Mouse (Mus musculus): ENCODE results near the gene Kif1a. TPM values are rescaled to one million over a fixed set of nuclear protein-coding genes. Genes with fewer than 3 reads are reported as not detected.

The Kif1a gene
- 100 to 1,000 TPM; 715 to 768 TPM for total RNA-seq (2021)

GRCm38 (mm10) chr1:93101571-93102061 lies at the start of gene Kif1a:
Kif1a (minus strand) TSS chr1:93101951.
- intact Hi-C loops (cut with DNase I): no loop called here
- peak; percentile 92 for DNase-seq

- DNase-seq: no peak
- intact Hi-C loops (cut with DNase I): no loop called here
Measured at GRCm38 (mm10) chr1:93150907-93151661, 49.3 kb upstream of the Kif1a start.

GRCm38 (mm10) chr1:93144176-93144575 lies 42.4 kb upstream of the Kif1a start:
- peak; percentile 57 for DNase-seq
- intact Hi-C loops (cut with DNase I): no loop called here

GRCm38 (mm10) chr1:93142871-93143270 lies 41.1 kb upstream of the Kif1a start:
- no peak for DNase-seq
- intact Hi-C loops (cut with DNase I): no loop called here

GRCm38 (mm10) chr1:93139713-93140112 lies 38.0 kb upstream of the Kif1a start:
- intact Hi-C loops (cut with DNase I): no loop called here
- no peak for DNase-seq

- DNase-seq: no peak
- intact Hi-C loops (cut with DNase I): no loop called here
Measured at GRCm38 (mm10) chr1:93138534-93138933, 36.8 kb upstream of the Kif1a start.

- intact Hi-C loops (cut with DNase I): no loop called here
Measured at GRCm38 (mm10) chr1:93135036-93135526, 33.3 kb upstream of the Kif1a start, which contains the start of gene Agxt. Agxt (plus strand) TSS chr1:93135240.

GRCm38 (mm10) chr1:93132676-93133075 lies 30.9 kb upstream of the Kif1a start:
- no peak for DNase-seq

More at GRCm38 (mm10) chr1:93135036-93135526, 33.3 kb upstream of the Kif1a start, which contains the start of gene Agxt:
- no peak for DNase-seq

GRCm38 (mm10) chr1:93130242-93130983 lies 28.7 kb upstream of the Kif1a start:
- intact Hi-C loops (cut with DNase I): no loop called here
- DNase-seq: no peak

More at GRCm38 (mm10) chr1:93132676-93133075, 30.9 kb upstream of the Kif1a start:
- intact Hi-C loops (cut with DNase I): no loop called here

GRCm38 (mm10) chr1:93128710-93129349 lies 27.1 kb upstream of the Kif1a start:
- peak; percentile 83 for DNase-seq
- intact Hi-C loops (cut with DNase I): no loop called here

- intact Hi-C loops (cut with DNase I): no loop called here
- DNase-seq: no peak
Measured at GRCm38 (mm10) chr1:93128209-93128608, 26.5 kb upstream of the Kif1a start.

GRCm38 (mm10) chr1:93125256-93125655 lies 23.5 kb upstream of the Kif1a start:
- DNase-seq: no peak
- intact Hi-C loops (cut with DNase I): no loop called here

GRCm38 (mm10) chr1:93124066-93124465 lies 22.3 kb upstream of the Kif1a start:
- intact Hi-C loops (cut with DNase I): no loop called here
- no peak for DNase-seq

GRCm38 (mm10) chr1:93123179-93123854 lies 21.6 kb upstream of the Kif1a start:
- DNase-seq: no peak
- intact Hi-C loops (cut with DNase I): no loop called here

GRCm38 (mm10) chr1:93118816-93119215 lies 17.1 kb upstream of the Kif1a start:
- intact Hi-C loops (cut with DNase I): no loop called here
- DNase-seq: no peak

GRCm38 (mm10) chr1:93115471-93115870 lies 13.7 kb upstream of the Kif1a start:
- intact Hi-C loops (cut with DNase I): no loop called here
- no peak for DNase-seq

GRCm38 (mm10) chr1:93114713-93115463 lies 13.1 kb upstream of the Kif1a start:
- intact Hi-C loops (cut with DNase I): no loop called here
- DNase-seq: peak; percentile 94

GRCm38 (mm10) chr1:93102700-93103099 lies 949 bp upstream of the Kif1a start:
- intact Hi-C loops (cut with DNase I): no loop called here
- DNase-seq: no peak

- intact Hi-C loops (cut with DNase I): no loop called here
- peak; percentile 72 for DNase-seq
Measured at GRCm38 (mm10) chr1:93100576-93101491, 917 bp downstream of the Kif1a start.
